Mouse (Mus musculus) heart, embryonic 15.5 days (tissue): ENCODE data around the gene Gnpda2. TPM values are rescaled to one million over a fixed set of nuclear protein-coding genes. Genes with fewer than 3 reads are reported as not detected.

Source experiments
- polyA plus RNA-seq: library from polyadenylated mRNA; unstranded; fragments of >200 nt; fragmentation: Nextera tagmentation; extraction: Ambion mirVana; gene quantifications from 2 replicates; pipeline ENCODE4 v1.2.1, GENCODE M21; 2015

The Gnpda2 gene
- polyA plus RNA-seq, 1 experiment from 2014 or later: 34.6 TPM

Other genes with a start within 250 kb of the Gnpda2 start
- 14.0 and 16.4 TPM in 2 replicates for gene Yipf7, start 49.7 kb downstream of the Gnpda2 start, polyA plus RNA-seq
- gene Guf1, start 35.4 kb downstream of the Gnpda2 start, polyA plus RNA-seq: 31.5 and 34.0 TPM in 2 replicates